Mouse (Mus musculus) neutrophil, adult 5-6 weeks (primary cell): ENCODE measurements around the gene Gm28053. TPM values are rescaled to one million over a fixed set of nuclear protein-coding genes. Genes with fewer than 3 reads are reported as not detected.

ENCODE experiments used
- ATAC-seq: fragments of 151-379, 151-347 bp; 2 replicates; pipeline ENCODE4 v1.8.0; 2017; ENCODE audit warnings: mild to moderate bottlenecking, moderate TSS enrichment; ENCODE audit not compliant: insufficient number of reproducible peaks, poor library complexity, low FRiP score, severe bottlenecking; ENCODE audit errors: extremely low read depth
- total RNA-seq: library from RNA; stranded (forward); fragments of 200-1000 nt; gene quantifications from 2 replicates; pipeline ENCODE4 v1.2.3, GENCODE M21; 2017

The Gm28053 gene
- 24.7 and 34.2 TPM in 2 replicates for total RNA-seq

DNA sequence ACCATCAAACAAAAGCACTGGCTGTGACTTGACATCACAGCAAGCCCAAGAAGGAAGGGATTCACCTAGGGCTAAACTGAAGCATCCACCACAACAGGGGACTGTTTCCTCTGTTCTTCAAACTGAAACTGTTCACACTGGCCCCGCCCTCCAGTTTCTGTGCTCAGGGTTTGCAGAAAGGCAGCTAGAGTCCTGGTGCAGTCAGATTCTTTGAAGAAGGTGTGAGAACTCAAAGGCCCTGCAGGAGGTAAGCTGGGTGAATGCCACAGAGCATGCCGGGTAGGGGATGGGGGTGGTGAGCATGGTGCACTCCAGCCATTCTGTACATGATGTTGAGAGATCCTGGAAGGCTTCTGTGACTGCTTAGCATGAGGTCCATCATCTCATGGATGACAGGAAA is at the start of gene Gm28053, which contains the start of gene Gimap7:
Gm28053 (plus strand) TSS at position 153 of the 400 bp plus-strand sequence.
Gimap7 (plus strand) TSS at position 167 of the 400 bp plus-strand sequence.
- peak; percentile 84 for ATAC-seq

DNA sequence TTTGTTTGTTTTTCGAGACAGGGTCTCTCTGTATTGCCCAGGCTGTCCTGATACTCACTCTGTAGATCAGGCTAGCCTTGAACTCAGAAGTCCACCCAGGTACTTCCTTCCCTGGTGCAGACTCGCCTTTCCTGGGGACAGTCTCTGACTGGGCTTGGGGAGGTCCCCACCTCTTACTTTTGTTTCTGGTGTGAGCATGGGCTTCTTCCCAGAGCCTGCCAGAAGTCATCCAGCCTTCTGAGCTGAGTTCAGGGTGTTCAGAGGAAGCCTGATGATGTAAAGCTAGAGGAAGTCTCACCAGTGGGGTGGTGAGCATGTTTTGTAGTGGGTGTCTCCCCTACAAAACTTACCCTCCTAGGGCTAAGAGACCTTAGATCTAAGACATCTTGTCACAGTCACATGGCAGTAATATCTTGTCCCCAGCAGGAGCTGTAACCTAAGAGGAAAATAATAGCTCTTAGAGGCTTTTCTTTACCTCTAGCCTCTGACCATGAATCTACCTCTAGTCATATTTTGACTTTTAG is 48.9 kb upstream of the Gm28053 start:
- no peak for ATAC-seq

- ATAC-seq = no peak
Observed at GRCm38 (mm10) chr6:48674291-48675058, 43.9 kb upstream of the Gm28053 start.

DNA sequence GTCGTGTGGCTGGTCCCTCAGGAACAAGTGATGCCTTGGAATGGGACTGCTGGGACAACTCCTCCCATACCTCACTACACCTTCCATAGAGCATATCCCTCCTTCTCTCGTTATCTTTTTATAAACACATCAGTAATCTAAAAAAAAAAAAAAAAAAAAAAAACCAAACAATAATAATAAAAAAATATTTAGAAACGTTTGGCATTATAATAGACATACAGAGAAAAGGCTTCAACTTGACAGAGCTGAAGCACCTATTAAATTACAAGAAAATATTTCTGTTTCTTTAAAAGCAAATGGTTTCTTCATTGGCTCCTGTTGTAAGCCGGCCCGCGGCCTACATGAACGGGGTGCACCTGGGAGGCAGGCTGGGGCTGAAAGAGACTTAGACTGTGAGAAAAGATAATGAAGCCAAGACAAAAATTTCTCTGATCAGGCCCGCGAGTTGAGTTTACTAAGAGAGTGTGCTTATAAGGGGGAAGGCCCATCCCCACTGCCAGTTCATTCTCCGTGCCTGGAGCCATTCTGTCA is 42.9 kb upstream of the Gm28053 start:
- ATAC-seq = no peak

- ATAC-seq = peak; percentile 66
Observed at GRCm38 (mm10) chr6:48675931-48676859, 42.2 kb upstream of the Gm28053 start, which contains the start of gene Gimap9. TSS of gene Gimap9 (plus strand) at chr6:48676129.

DNA sequence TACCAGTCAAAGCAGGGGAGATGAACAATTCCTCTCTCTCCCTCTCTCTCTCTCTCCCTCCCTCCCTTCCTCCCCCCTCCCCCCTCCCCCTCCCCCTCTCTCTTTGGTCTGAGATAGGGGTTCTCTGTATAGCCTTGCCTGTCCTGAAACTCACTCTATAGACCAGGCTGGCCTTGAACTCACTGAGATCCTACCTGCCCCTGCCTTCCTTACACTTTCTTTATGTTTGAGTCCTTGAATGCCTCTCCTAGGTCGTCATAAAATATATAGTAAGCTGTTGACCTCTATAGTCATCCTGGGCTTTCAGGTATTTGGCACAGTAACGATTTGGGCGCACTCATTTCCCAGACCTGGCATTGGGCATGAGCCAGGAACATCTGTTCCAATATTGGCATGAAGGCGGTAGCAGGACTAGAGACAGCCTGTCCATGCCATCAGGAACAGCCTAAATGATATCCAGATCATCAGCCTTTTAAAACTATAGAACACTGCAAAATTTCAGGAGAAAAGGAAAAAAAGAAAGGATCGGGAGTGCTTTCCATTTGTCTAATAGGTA is 41.5 kb upstream of the Gm28053 start:
- no peak for ATAC-seq

- no peak for ATAC-seq
Observed at GRCm38 (mm10) chr6:48677492-48678345, 40.7 kb upstream of the Gm28053 start.

GRCm38 (mm10) chr6:48678391-48678790 is 40.0 kb upstream of the Gm28053 start:
- ATAC-seq = no peak

- ATAC-seq = no peak
Observed at GRCm38 (mm10) chr6:48679701-48680100, 38.7 kb upstream of the Gm28053 start.

DNA sequence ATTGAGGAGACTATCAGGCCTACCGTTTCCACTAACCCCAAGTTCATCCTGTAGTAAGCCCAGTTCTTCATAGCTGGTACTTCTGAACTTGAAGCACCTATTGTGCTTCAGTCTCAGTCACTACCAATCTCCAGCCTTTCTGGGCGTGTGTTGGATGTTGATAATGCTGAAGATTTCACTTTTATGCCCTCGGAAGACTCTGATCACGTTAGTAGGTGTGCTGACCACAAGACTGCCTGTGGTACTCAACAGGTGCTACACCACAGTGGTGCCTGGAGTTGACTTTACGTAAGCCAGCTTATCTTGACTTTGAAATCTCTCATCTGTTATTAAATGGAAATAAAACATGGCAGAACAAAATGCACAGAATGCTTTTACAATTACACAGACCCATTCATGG is 38.0 kb upstream of the Gm28053 start:
- no peak for ATAC-seq

GRCm38 (mm10) chr6:48681472-48682090 is 36.8 kb upstream of the Gm28053 start:
- no peak for ATAC-seq

DNA sequence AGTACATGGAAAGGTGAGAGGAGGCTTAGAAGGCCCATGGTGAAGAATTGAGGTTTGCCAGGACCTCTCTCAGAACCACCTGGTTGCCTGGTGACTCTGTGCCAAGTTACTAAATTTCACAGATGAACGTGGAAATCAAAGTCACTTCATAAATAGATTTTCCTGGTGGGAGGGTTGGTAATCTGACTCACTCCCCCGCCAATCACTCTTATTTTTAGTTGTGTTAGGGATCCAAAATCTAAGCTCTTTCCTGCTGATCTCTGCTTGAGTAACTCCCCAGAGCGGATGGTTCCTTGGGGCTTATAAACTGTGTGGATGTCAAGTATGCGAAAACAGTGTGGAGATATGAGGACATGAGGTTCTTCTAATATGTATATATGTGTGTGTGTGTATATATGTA is 36.1 kb upstream of the Gm28053 start:
- no peak for ATAC-seq

DNA sequence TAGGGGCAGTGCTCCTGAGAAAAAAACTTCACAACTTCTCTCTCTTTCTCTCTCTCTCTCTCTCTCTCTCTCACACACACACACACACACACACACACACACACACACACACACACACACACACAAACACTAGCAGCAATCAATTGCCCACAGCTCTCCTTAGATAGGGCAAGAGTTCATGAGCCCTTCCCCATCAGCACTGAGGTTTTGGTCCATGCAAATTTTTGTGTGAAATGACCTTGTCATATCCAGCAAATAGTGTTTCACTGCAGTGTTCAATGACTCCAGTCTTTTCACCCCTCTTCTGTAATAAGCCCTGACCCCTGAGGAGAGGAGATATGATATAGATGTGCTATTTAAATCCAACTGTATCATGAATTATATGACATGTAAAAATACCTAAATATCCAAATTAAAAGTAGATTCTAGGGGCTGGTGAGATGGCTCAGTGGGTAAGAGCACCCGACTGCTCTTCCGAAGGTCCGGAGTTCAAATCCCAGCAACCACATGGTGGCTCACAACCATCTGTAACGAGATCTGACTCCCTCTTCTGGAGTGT is 35.1 kb upstream of the Gm28053 start:
- peak; percentile 13; the same call in 1 of the 2 replicates for ATAC-seq

DNA sequence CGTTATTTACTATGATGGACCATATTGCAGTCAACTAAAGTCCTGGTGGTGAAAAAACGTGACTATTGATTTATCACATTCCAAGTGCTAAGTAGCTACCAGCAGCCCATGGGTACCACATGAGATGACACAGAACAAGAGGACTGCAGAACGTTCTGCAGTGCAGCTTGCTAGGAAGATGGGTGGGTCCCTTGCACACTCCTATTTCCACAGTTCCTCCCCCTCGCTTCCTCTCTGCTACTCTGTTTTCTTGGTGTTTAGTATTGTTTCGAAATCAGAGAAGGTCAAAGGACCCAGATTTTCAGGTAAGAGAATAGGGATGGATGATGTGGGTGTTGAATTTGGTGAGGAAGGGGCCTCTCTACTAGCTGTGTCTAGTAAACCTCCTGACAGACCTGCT is 34.1 kb upstream of the Gm28053 start, which contains the start of gene Gimap4:
Gimap4 (plus strand) TSS at position 231 of the 400 bp plus-strand sequence.
- no peak for ATAC-seq

- no peak for ATAC-seq
Observed at GRCm38 (mm10) chr6:48684806-48685205, 33.6 kb upstream of the Gm28053 start.

- ATAC-seq = no peak
Observed at GRCm38 (mm10) chr6:48685251-48685650, 33.2 kb upstream of the Gm28053 start.
